Mouse (Mus musculus): Measurements from ENCODE around the gene Tekt5. TPM values are rescaled to one million over a fixed set of nuclear protein-coding genes. Genes with fewer than 3 reads are reported as not detected.

The Tekt5 gene
- polyA plus RNA-seq, 1 experiment from 2014 or later, result not detected

GRCm38 (mm10) chr16:10336454-10337421 is 58.6 kb downstream of the Tekt5 start:
- Histone ChIP-seq H3K27me3 (ENCODE audit: control insufficient read depth, insufficient read depth, low read length) (no peaks in the 10 kb centered on the region), H3K9ac (ENCODE audit: low read length) (no peak overlapping the region), H3K4me2 (ENCODE audit: low read depth, low read length, severe bottlenecking) (no peak overlapping the region), H3K9me3 (ENCODE audit: control insufficient read depth, low read length) (no peaks in the 10 kb centered on the region), H3K27ac (ENCODE audit: low read depth, low read length) (no peak overlapping the region), H3K36me3 (ENCODE audit: control insufficient read depth, insufficient read depth, low read length) (no peaks in the 10 kb centered on the region), H3K4me1 (replicated peaks; ENCODE audit: control insufficient read depth, insufficient read depth, low read length) (no peaks in the 10 kb centered on the region), H3K4me3 (ENCODE audit: low read depth, low read length) (no peak overlapping the region)
- DNase-seq (ENCODE audit: low spot score), result no peak
- WGBS, result 95% methylated on average over 19 of the region's 19 CpGs
- no peak for ATAC-seq (replicated peaks; ENCODE audit: low FRiP score)

GRCm38 (mm10) chr16:10335953-10336352 is 59.3 kb downstream of the Tekt5 start:
- WGBS, result 92% methylated on average over 2 of the region's 2 CpGs
- Histone ChIP-seq H3K4me1 (replicated peaks; ENCODE audit: control insufficient read depth, insufficient read depth, low read length) (no peaks in the 10 kb centered on the region), H3K4me3 (ENCODE audit: low read depth, low read length) (no peak overlapping the region), H3K27ac (ENCODE audit: low read depth, low read length) (no peak overlapping the region), H3K9me3 (ENCODE audit: control insufficient read depth, low read length) (no peaks in the 10 kb centered on the region), H3K9ac (ENCODE audit: low read length) (no peak overlapping the region), H3K36me3 (ENCODE audit: control insufficient read depth, insufficient read depth, low read length) (no peaks in the 10 kb centered on the region), H3K27me3 (ENCODE audit: control insufficient read depth, insufficient read depth, low read length) (no peaks in the 10 kb centered on the region), H3K4me2 (ENCODE audit: low read depth, low read length, severe bottlenecking) (no peak overlapping the region)
- ATAC-seq (replicated peaks; ENCODE audit: low FRiP score) (no peak), DNase-seq (ENCODE audit: low spot score) (no peak)

GRCm38 (mm10) chr16:10332732-10333131 is 62.6 kb downstream of the Tekt5 start:
- Histone ChIP-seq H3K36me3 (ENCODE audit: control insufficient read depth, insufficient read depth, low read length) (no peaks in the 10 kb centered on the region), H3K9ac (ENCODE audit: low read length) (no peak overlapping the region), H3K4me3 (ENCODE audit: low read depth, low read length) (no peak overlapping the region), H3K4me1 (replicated peaks; ENCODE audit: control insufficient read depth, insufficient read depth, low read length) (no peaks in the 10 kb centered on the region), H3K4me2 (ENCODE audit: low read depth, low read length, severe bottlenecking) (no peak overlapping the region), H3K27me3 (ENCODE audit: control insufficient read depth, insufficient read depth, low read length) (no peaks in the 10 kb centered on the region), H3K27ac (ENCODE audit: low read depth, low read length) (no peak overlapping the region), H3K9me3 (ENCODE audit: control insufficient read depth, low read length) (no peaks in the 10 kb centered on the region)
- ATAC-seq (replicated peaks; ENCODE audit: low FRiP score) (no peak), DNase-seq (ENCODE audit: low spot score) (no peak)
- 49% methylated on average over 7 of the region's 7 CpGs for WGBS

GRCm38 (mm10) chr16:10330586-10331495 is 64.4 kb downstream of the Tekt5 start:
- DNase-seq (ENCODE audit: low spot score) (no peak), ATAC-seq (replicated peaks; ENCODE audit: low FRiP score) (no peak)
- 80% methylated on average over 12 of the region's 12 CpGs for WGBS
- Histone ChIP-seq H3K4me1 (replicated peaks; ENCODE audit: control insufficient read depth, insufficient read depth, low read length) (no peaks in the 10 kb centered on the region), H3K9me3 (ENCODE audit: control insufficient read depth, low read length) (no peaks in the 10 kb centered on the region), H3K27ac (ENCODE audit: low read depth, low read length) (no peak overlapping the region), H3K9ac (ENCODE audit: low read length) (no peak overlapping the region), H3K36me3 (ENCODE audit: control insufficient read depth, insufficient read depth, low read length) (no peaks in the 10 kb centered on the region), H3K4me2 (ENCODE audit: low read depth, low read length, severe bottlenecking) (no peak overlapping the region), H3K27me3 (ENCODE audit: control insufficient read depth, insufficient read depth, low read length) (no peaks in the 10 kb centered on the region), H3K4me3 (ENCODE audit: low read depth, low read length) (no peak overlapping the region)

- DNase-seq (ENCODE audit: low spot score) (no peak), ATAC-seq (replicated peaks; ENCODE audit: low FRiP score) (no peak)
- Histone ChIP-seq H3K4me3 (ENCODE audit: low read depth, low read length) (no peak overlapping the region), H3K27me3 (ENCODE audit: control insufficient read depth, insufficient read depth, low read length) (no peaks in the 10 kb centered on the region), H3K4me2 (ENCODE audit: low read depth, low read length, severe bottlenecking) (no peak overlapping the region), H3K36me3 (ENCODE audit: control insufficient read depth, insufficient read depth, low read length) (no peaks in the 10 kb centered on the region), H3K9ac (ENCODE audit: low read length) (no peak overlapping the region), H3K27ac (ENCODE audit: low read depth, low read length) (no peak overlapping the region), H3K9me3 (ENCODE audit: control insufficient read depth, low read length) (no peaks in the 10 kb centered on the region), H3K4me1 (replicated peaks; ENCODE audit: control insufficient read depth, insufficient read depth, low read length) (no peaks in the 10 kb centered on the region)
- WGBS, result 62% methylated on average over 13 of the region's 13 CpGs
Measured at GRCm38 (mm10) chr16:10327563-10328333, 67.5 kb downstream of the Tekt5 start.

GRCm38 (mm10) chr16:10319914-10320569 is 75.2 kb downstream of the Tekt5 start:
- Histone ChIP-seq H3K4me1 (replicated peaks; ENCODE audit: control insufficient read depth, insufficient read depth, low read length) (no peaks in the 10 kb centered on the region), H3K36me3 (ENCODE audit: control insufficient read depth, insufficient read depth, low read length) (no peaks in the 10 kb centered on the region), H3K27me3 (ENCODE audit: control insufficient read depth, insufficient read depth, low read length) (no peaks in the 10 kb centered on the region), H3K9me3 (ENCODE audit: control insufficient read depth, low read length) (no peaks in the 10 kb centered on the region), H3K9ac (ENCODE audit: low read length) (no peak overlapping the region), H3K4me3 (ENCODE audit: low read depth, low read length) (no peak overlapping the region), H3K4me2 (ENCODE audit: low read depth, low read length, severe bottlenecking) (no peak overlapping the region), H3K27ac (ENCODE audit: low read depth, low read length) (no peak overlapping the region)
- DNase-seq (ENCODE audit: low spot score), result no peak
- 64% methylated on average over 17 of the region's 17 CpGs for WGBS
- ATAC-seq (replicated peaks; ENCODE audit: low FRiP score), result no peak

- H3K9ac ChIP-seq (ENCODE audit: low read length), result no peak overlapping the region
- ATAC-seq (replicated peaks; ENCODE audit: low FRiP score) (no peak), DNase-seq (ENCODE audit: low spot score) (no peak)
- no peak overlapping the region for H3K27ac ChIP-seq (ENCODE audit: low read depth, low read length)
- H3K36me3 ChIP-seq (ENCODE audit: control insufficient read depth, insufficient read depth, low read length), result no peaks in the 10 kb centered on the region
- peaks cover 4% of the 10 kb centered on the region for H3K27me3 ChIP-seq (ENCODE audit: control insufficient read depth, insufficient read depth, low read length)
- H3K4me1 ChIP-seq (replicated peaks; ENCODE audit: control insufficient read depth, insufficient read depth, low read length), result peaks cover 5% of the 10 kb centered on the region; the same call in 1 of the 2 replicates
- no peak overlapping the region for H3K4me3 ChIP-seq (ENCODE audit: low read depth, low read length)
- 56% methylated on average over 4 of the region's 4 CpGs for WGBS
- H3K4me2 ChIP-seq (ENCODE audit: low read depth, low read length, severe bottlenecking), result no peak overlapping the region
- H3K9me3 ChIP-seq (ENCODE audit: control insufficient read depth, low read length), result no peaks in the 10 kb centered on the region
Measured at GRCm38 (mm10) chr16:10317197-10317544, 78.1 kb downstream of the Tekt5 start.

All from forebrain, embryonic 11.5 days (tissue).